9 mouse cellular contexts compared by ENCODE assay signal in the genomic region with DNA sequence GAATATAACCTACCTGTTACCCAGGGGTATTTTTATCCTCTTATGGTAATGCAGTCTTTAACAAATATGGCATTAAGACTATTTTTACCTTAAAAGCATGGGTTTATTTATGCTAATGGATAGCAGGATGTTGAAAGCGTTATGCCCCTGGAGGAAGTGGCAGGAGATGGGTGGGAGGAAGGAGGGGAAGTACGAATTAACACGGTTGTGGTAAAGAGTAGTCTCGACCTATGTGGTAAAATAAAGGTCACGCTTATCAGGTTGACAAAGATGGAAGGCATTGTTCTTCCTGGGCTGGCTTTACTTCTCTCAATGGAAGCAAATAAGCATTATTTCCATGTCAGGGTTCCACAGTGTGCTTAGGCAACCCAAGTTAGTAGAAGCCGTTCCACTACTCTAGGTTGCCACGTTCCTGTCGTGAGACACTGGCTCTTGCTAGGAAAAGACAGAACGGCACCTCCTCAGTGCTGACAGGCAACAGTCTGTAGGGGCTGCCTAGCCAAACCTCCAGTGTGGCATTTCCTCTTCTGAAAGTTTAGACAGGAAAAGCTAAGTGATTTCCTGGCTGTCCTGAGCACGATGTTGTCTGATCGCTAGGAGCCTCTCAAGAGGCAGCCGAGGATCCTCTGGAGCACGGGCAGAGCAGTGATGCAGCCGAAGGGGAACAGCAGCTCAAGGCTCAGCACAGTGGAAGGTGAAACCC. TPM values are rescaled to one million over a fixed set of nuclear protein-coding genes. Genes with fewer than 3 reads are reported as not detected.
DNase-seq lines count a peak whose midpoint lies in the region; ATAC-seq and TF ChIP-seq lines count a peak whose summit lies in the region.
"Had no signal": no experiment of that assay in that cellular context is flagged by ENCODE, and none has a peak within 500 bp of the region (broad histone marks: within the 10 kb centered on the region; RNA-seq: fewer than 3 reads in every experiment).

No protein-coding gene starts in this region.

- H3K9me3 ChIP-seq in liver, embryonic 11.5 days (ENCODE audit: control insufficient read depth, low read length), result no peaks in the 10 kb centered on the region
- H3K9me3 ChIP-seq in heart, embryonic 10.5 days, result no peaks in the 10 kb centered on the region
- H3K9me3 ChIP-seq in lung, embryonic 16.5 days (ENCODE audit: control insufficient read depth, low read length), result no peaks in the 10 kb centered on the region

- DNase-seq in liver, embryonic 11.5 days (ENCODE audit: low spot score), result no peak
- no peak for DNase-seq in liver
- DNase-seq in heart, embryonic 10.5 days (ENCODE audit: low spot score), result no peak
- peak; percentile 13 for DNase-seq in thymus, adult 2 months
- no peak for DNase-seq in retina, embryonic 14.5 days (ENCODE audit: low spot score)
- no peak for DNase-seq in right cerebral cortex, postnatal 14 days
- DNase-seq in layer of hippocampus, adult 9-10 months (ENCODE audit: low spot score), result no peak

- H3K4me3 ChIP-seq in liver, embryonic 11.5 days (ENCODE audit: low read depth, low read length), result no peak overlapping the region
- peak overlapping the region; percentile 42 for H3K4me3 ChIP-seq in heart, embryonic 10.5 days
- peak overlapping the region; percentile 18 for H3K4me3 ChIP-seq in lung, embryonic 16.5 days (ENCODE audit: low read length)
- 0 out of 2 replicates have a peak overlapping the region, but pooled peaks have one; percentile 8 for H3K4me3 ChIP-seq in thymus, adult 2 months (ENCODE audit: control insufficient read depth, insufficient read depth, low read length)

- ATAC-seq in liver, embryonic 11.5 days (replicated peaks; ENCODE audit: low FRiP score), result no peak
- ATAC-seq in lung, embryonic 16.5 days (ENCODE audit: low read depth), result no peak; the same call in 1 of the 2 replicates

- no peaks in the 10 kb centered on the region for H3K4me1 ChIP-seq in liver, embryonic 11.5 days (replicated peaks; ENCODE audit: control insufficient read depth, insufficient read depth, low read length)
- peaks cover 23% of the 10 kb centered on the region for H3K4me1 ChIP-seq in heart, embryonic 10.5 days
- no peaks in the 10 kb centered on the region for H3K4me1 ChIP-seq in lung, embryonic 16.5 days (replicated peaks; ENCODE audit: control insufficient read depth, insufficient read depth, low read length)
- peaks cover 6% of the 10 kb centered on the region for H3K4me1 ChIP-seq in thymus, adult 2 months (replicated peaks; ENCODE audit: control insufficient read depth, insufficient read depth, low read length)

- H3K27ac ChIP-seq in liver, embryonic 11.5 days (ENCODE audit: low read depth, low read length), result no peak overlapping the region
- peak overlapping the region; percentile 67; the same call in 1 of the 2 replicates for H3K27ac ChIP-seq in heart, embryonic 10.5 days
- H3K27ac ChIP-seq in lung, embryonic 16.5 days (ENCODE audit: low read length), result 0 out of 2 replicates have a peak overlapping the region, but pooled peaks have one; percentile 22
- H3K27ac ChIP-seq in thymus, adult 2 months (ENCODE audit: control insufficient read depth, insufficient read depth, low read length), result peak overlapping the region; percentile 49

- H3K4me2 ChIP-seq in liver, embryonic 11.5 days, result peak overlapping the region; percentile 31
- H3K4me2 ChIP-seq in lung, embryonic 16.5 days (ENCODE audit: low read depth, low read length), result peak overlapping the region; percentile 50

- no peak overlapping the region for H3K9ac ChIP-seq in liver, embryonic 11.5 days (ENCODE audit: low read depth, low read length)
- peak overlapping the region; percentile 43; the same call in 1 of the 2 replicates for H3K9ac ChIP-seq in lung, embryonic 16.5 days (ENCODE audit: low read length)

- TF ChIP-seq CTCF in thymus, adult 2 months (IDR thresholded peaks at IDR 0.05; ENCODE audit: borderline replicate concordance, control insufficient read depth, extremely low read depth, insufficient read depth, low read length, poor library complexity), result no peak

- WGBS in liver, embryonic 11.5 days, result 28% methylated on average over 14 of the region's 14 CpGs
- WGBS in heart, embryonic 10.5 days, result 32% methylated on average over 14 of the region's 14 CpGs
- 15% methylated on average over 14 of the region's 14 CpGs for WGBS in lung, embryonic 16.5 days
- WGBS in thymus, adult 2 months, result 5% methylated on average over 14 of the region's 14 CpGs

- no peaks in the 10 kb centered on the region for H3K27me3 ChIP-seq in liver, embryonic 11.5 days (replicated peaks; ENCODE audit: control insufficient read depth, insufficient read depth, low read length)
- H3K27me3 ChIP-seq in heart, embryonic 10.5 days (ENCODE audit: insufficient read depth, poor library complexity, severe bottlenecking), result no peaks in the 10 kb centered on the region
- no peaks in the 10 kb centered on the region for H3K27me3 ChIP-seq in lung, embryonic 16.5 days (ENCODE audit: control insufficient read depth, insufficient read depth, low read depth, low read length)
- no peaks in the 10 kb centered on the region for H3K27me3 ChIP-seq in thymus, adult 2 months (ENCODE audit: control insufficient read depth, insufficient read depth, low read length)

- TF ChIP-seq POLR2A in thymus, adult 2 months (IDR thresholded peaks at IDR 0.05; ENCODE audit: control insufficient read depth, extremely low read depth, insufficient read depth, low read length, poor library complexity), result no peak

- H3K36me3 ChIP-seq in liver, embryonic 11.5 days (ENCODE audit: control insufficient read depth, insufficient read depth, low read length), result no peaks in the 10 kb centered on the region
- H3K36me3 ChIP-seq in heart, embryonic 10.5 days, result no peaks in the 10 kb centered on the region
- H3K36me3 ChIP-seq in lung, embryonic 16.5 days (ENCODE audit: control insufficient read depth, insufficient read depth, low read length), result no peaks in the 10 kb centered on the region
- no peaks in the 10 kb centered on the region for H3K36me3 ChIP-seq in thymus, adult 2 months (ENCODE audit: control insufficient read depth, insufficient read depth, low read length)

RNA-seq across cellular contexts. Expression of gene Gm11099, which starts 47.7 kb away (rescaled TPM):
- polyA plus RNA-seq in liver, embryonic 11.5 days (2014; fragmentation: Nextera tagmentation; extraction: Ambion mirVana), result not detected in 2 replicates
- polyA plus RNA-seq in heart, embryonic 10.5 days (2016; fragmentation: Nextera tagmentation; extraction: Ambion mirVana), result not detected in 2 replicates
- polyA plus RNA-seq in lung, embryonic 16.5 days (2015; fragmentation: Nextera tagmentation; extraction: Ambion mirVana), result not detected in 2 replicates
- polyA plus RNA-seq in thymus, adult 2 months (2012; rRNA removed), result not detected in 2 replicates
- polyA plus RNA-seq: small intestine, adult 2 months had no signal
